Mouse (Mus musculus): ENCODE data around the gene Rnd1.

The Rnd1 gene

GRCm38 (mm10) chr15:98614551-98614950 is 62.7 kb downstream of the Rnd1 start:
- DNase-seq (ENCODE audit: low read depth): peak; percentile 50

Data from NIH3T3 (cell line).